ENCODE assay signal across 18 mouse cellular contexts in the genomic region with DNA sequence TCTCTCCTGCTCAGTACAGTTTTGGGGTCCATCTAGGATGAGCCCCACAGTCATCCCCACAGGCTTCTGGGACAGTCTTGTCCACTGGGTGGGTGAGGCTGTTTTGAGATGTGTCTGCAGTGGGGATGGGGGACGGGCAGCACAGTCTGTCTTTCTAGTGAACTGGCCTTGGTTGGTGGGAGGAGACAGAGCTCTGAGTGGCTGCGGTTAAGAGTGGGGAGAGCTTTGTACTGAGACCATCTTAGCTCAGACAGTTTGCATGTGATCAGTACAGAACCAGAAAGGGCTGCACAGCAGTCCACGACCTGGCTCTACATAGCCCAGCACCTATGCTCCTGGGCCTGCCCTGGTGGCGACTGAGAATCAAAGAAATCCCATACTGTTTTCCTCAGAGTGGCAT.
DNase-seq lines count a peak whose midpoint lies in the region; ATAC-seq lines count a peak whose summit lies in the region.
"Had no signal": no experiment of that assay in that cellular context is flagged by ENCODE, and none has a peak within 500 bp of the region (broad histone marks: within the 10 kb centered on the region; RNA-seq: fewer than 3 reads in every experiment).

No protein-coding gene starts in this region.

- H3K4me2 ChIP-seq in heart, embryonic 15.5 days, result no peak overlapping the region
- no peak overlapping the region for H3K4me2 ChIP-seq in midbrain, embryonic 11.5 days
- no peak overlapping the region for H3K4me2 ChIP-seq in hindbrain, embryonic 16.5 days (ENCODE audit: low read length)
- H3K4me2 ChIP-seq in neural tube, embryonic 14.5 days (ENCODE audit: low read depth, low read length), result no peak overlapping the region
- H3K4me2 ChIP-seq: embryonic facial prominence, embryonic 15.5 days; forebrain, embryonic 12.5 days; liver, embryonic 13.5 days; lung, embryonic 15.5 days had no signal

- no peaks in the 10 kb centered on the region for H3K36me3 ChIP-seq in heart, embryonic 15.5 days
- no peaks in the 10 kb centered on the region for H3K36me3 ChIP-seq in midbrain, embryonic 10.5 days
- H3K36me3 ChIP-seq in midbrain, embryonic 11.5 days (ENCODE audit: control insufficient read depth, insufficient read depth, low read length), result no peaks in the 10 kb centered on the region
- no peaks in the 10 kb centered on the region for H3K36me3 ChIP-seq in hindbrain, embryonic 16.5 days (ENCODE audit: control insufficient read depth, insufficient read depth, low read length)
- no peaks in the 10 kb centered on the region for H3K36me3 ChIP-seq in neural tube, embryonic 14.5 days (ENCODE audit: control insufficient read depth, insufficient read depth, low read length)
- H3K36me3 ChIP-seq: embryonic facial prominence, embryonic 15.5 days; forebrain, embryonic 12.5 days; G1E; liver, embryonic 13.5 days; lung, embryonic 15.5 days had no signal

- H3K4me3 ChIP-seq in heart, embryonic 15.5 days, result no peak overlapping the region
- no peak overlapping the region for H3K4me3 ChIP-seq in midbrain, embryonic 10.5 days
- no peak overlapping the region for H3K4me3 ChIP-seq in midbrain, embryonic 11.5 days (ENCODE audit: low read depth, low read length)
- no peak overlapping the region for H3K4me3 ChIP-seq in hindbrain, embryonic 16.5 days (ENCODE audit: low read length)
- H3K4me3 ChIP-seq in neural tube, embryonic 14.5 days (ENCODE audit: low read depth, low read length), result no peak overlapping the region
- H3K4me3 ChIP-seq: embryonic facial prominence, embryonic 15.5 days; forebrain, embryonic 12.5 days; liver, embryonic 13.5 days; lung, embryonic 15.5 days had no signal

- intact Hi-C loops in gastrocnemius, postnatal 14 days (cut with DNase I; ENCODE audit: low total_unique reads), result loop anchor here (10.0 kb wide), 1 partner anchor 69 kb away; no protein-coding TSS in a partner anchor

- H3K4me1 ChIP-seq in heart, embryonic 15.5 days (replicated peaks), result peaks cover 66% of the 10 kb centered on the region
- peaks cover 61% of the 10 kb centered on the region for H3K4me1 ChIP-seq in midbrain, embryonic 10.5 days
- peaks cover 6% of the 10 kb centered on the region for H3K4me1 ChIP-seq in midbrain, embryonic 11.5 days (ENCODE audit: control insufficient read depth, insufficient read depth, low read length)
- peaks cover 14% of the 10 kb centered on the region for H3K4me1 ChIP-seq in hindbrain, embryonic 16.5 days (ENCODE audit: control insufficient read depth, insufficient read depth, low read depth, low read length)
- H3K4me1 ChIP-seq in neural tube, embryonic 14.5 days (ENCODE audit: control insufficient read depth, insufficient read depth, low read length), result peaks cover 12% of the 10 kb centered on the region

- ATAC-seq in heart, embryonic 15.5 days (replicated peaks; ENCODE audit: insufficient number of reproducible peaks, insufficient read depth, low FRiP score, low read depth), result no peak
- ATAC-seq in midbrain, embryonic 11.5 days (ENCODE audit: low FRiP score), result no peak
- no peak for ATAC-seq in hindbrain, embryonic 16.5 days
- ATAC-seq in neural tube, embryonic 14.5 days (ENCODE audit: low read depth), result no peak
- ATAC-seq: CD4-positive, CD25-positive, alpha-beta regulatory T cell, adult 4 months had no signal

- no peak for DNase-seq in heart, adult 11 months
- DNase-seq in midbrain, embryonic 10.5 days (ENCODE audit: low spot score), result no peak
- no peak for DNase-seq in midbrain, embryonic 11.5 days (ENCODE audit: low spot score, missing footprints)
- DNase-seq in thymus, adult 18-20 months, result no peak
- no peak for DNase-seq in gastrocnemius, postnatal 14 days
- DNase-seq: cerebellum, adult 9-11 months; embryo, embryonic 11 days; kidney, adult 8-10 months; kidney, postnatal 4 days; liver, embryonic 13.5 days had no signal

- 63% methylated on average over 4 of the region's 4 CpGs for WGBS in heart, embryonic 15.5 days
- WGBS in midbrain, embryonic 10.5 days, result 81% methylated on average over 4 of the region's 4 CpGs
- 74% methylated on average over 4 of the region's 4 CpGs for WGBS in midbrain, embryonic 11.5 days
- 79% methylated on average over 4 of the region's 4 CpGs for WGBS in hindbrain, embryonic 16.5 days
- 75% methylated on average over 4 of the region's 4 CpGs for WGBS in neural tube, embryonic 14.5 days

- H3K27me3 ChIP-seq in heart, embryonic 15.5 days, result no peaks in the 10 kb centered on the region
- no peaks in the 10 kb centered on the region for H3K27me3 ChIP-seq in midbrain, embryonic 10.5 days (ENCODE audit: low read depth, poor library complexity, severe bottlenecking)
- H3K27me3 ChIP-seq in midbrain, embryonic 11.5 days (ENCODE audit: control insufficient read depth, insufficient read depth, low read length), result no peaks in the 10 kb centered on the region
- no peaks in the 10 kb centered on the region for H3K27me3 ChIP-seq in hindbrain, embryonic 16.5 days (replicated peaks; ENCODE audit: control insufficient read depth, insufficient read depth, low read length)
- no peaks in the 10 kb centered on the region for H3K27me3 ChIP-seq in neural tube, embryonic 14.5 days (ENCODE audit: control insufficient read depth, insufficient read depth, low read length)
- H3K27me3 ChIP-seq: embryonic facial prominence, embryonic 15.5 days; liver, embryonic 13.5 days; lung, embryonic 15.5 days had no signal

- H3K9ac ChIP-seq in heart, embryonic 15.5 days, result no peak overlapping the region
- H3K9ac ChIP-seq in midbrain, embryonic 11.5 days (ENCODE audit: low read length), result no peak overlapping the region
- no peak overlapping the region for H3K9ac ChIP-seq in hindbrain, embryonic 16.5 days (ENCODE audit: low read depth, low read length)
- no peak overlapping the region for H3K9ac ChIP-seq in neural tube, embryonic 14.5 days (replicated peaks; ENCODE audit: low read depth, low read length)
- H3K9ac ChIP-seq: embryonic facial prominence, embryonic 15.5 days; forebrain, embryonic 12.5 days; liver, embryonic 13.5 days; lung, embryonic 15.5 days had no signal

- no peaks in the 10 kb centered on the region for H3K9me3 ChIP-seq in heart, embryonic 15.5 days (replicated peaks)
- H3K9me3 ChIP-seq in midbrain, embryonic 10.5 days (replicated peaks), result no peaks in the 10 kb centered on the region
- no peaks in the 10 kb centered on the region for H3K9me3 ChIP-seq in midbrain, embryonic 11.5 days (ENCODE audit: control insufficient read depth, low read length)
- no peaks in the 10 kb centered on the region for H3K9me3 ChIP-seq in hindbrain, embryonic 16.5 days (ENCODE audit: control insufficient read depth, low read length)
- no peaks in the 10 kb centered on the region for H3K9me3 ChIP-seq in neural tube, embryonic 14.5 days (ENCODE audit: control insufficient read depth, low read length)
- H3K9me3 ChIP-seq: embryonic facial prominence, embryonic 15.5 days; forebrain, embryonic 12.5 days; G1E; liver, embryonic 13.5 days; lung, embryonic 15.5 days had no signal

- H3K27ac ChIP-seq in heart, embryonic 15.5 days, result peak overlapping the region; percentile 42
- H3K27ac ChIP-seq in midbrain, embryonic 10.5 days (replicated peaks), result peak overlapping the region; percentile 77; the same call in 1 of the 2 replicates
- H3K27ac ChIP-seq in midbrain, embryonic 11.5 days (ENCODE audit: low read depth, low read length), result no peak overlapping the region
- peak overlapping the region; percentile 40 for H3K27ac ChIP-seq in hindbrain, embryonic 16.5 days (ENCODE audit: low read depth, low read length)
- peak overlapping the region; percentile 69; the same call in 1 of the 2 replicates for H3K27ac ChIP-seq in neural tube, embryonic 14.5 days (ENCODE audit: low read depth, low read length)
- H3K27ac ChIP-seq: embryonic facial prominence, embryonic 15.5 days; forebrain, embryonic 12.5 days; liver, embryonic 13.5 days; lung, embryonic 15.5 days had no signal
